Mouse (Mus musculus): Measurements from ENCODE around the gene Ptgdr. TPM values are rescaled to one million over a fixed set of nuclear protein-coding genes. Genes with fewer than 3 reads are reported as not detected.

Gene Ptgdr
- polyA plus RNA-seq, 1 experiment from 2014 or later: 0.33 TPM

Other genes with a start within 250 kb of the Ptgdr start
- gene Gm5624, start 231.4 kb downstream of the Ptgdr start, polyA plus RNA-seq (2015; fragmentation: Nextera tagmentation; extraction: Ambion mirVana): not detected in 2 replicates
- gene Gm8257, start 152.9 kb downstream of the Ptgdr start, polyA plus RNA-seq (2015; fragmentation: Nextera tagmentation; extraction: Ambion mirVana): not detected in 2 replicates
- gene Gm8267, start 109.0 kb downstream of the Ptgdr start, polyA plus RNA-seq (2015; fragmentation: Nextera tagmentation; extraction: Ambion mirVana): not detected in 2 replicates
- gene Ptger2, start 128.8 kb upstream of the Ptgdr start, polyA plus RNA-seq (2015; fragmentation: Nextera tagmentation; extraction: Ambion mirVana): 1.8 and 2.0 TPM in 2 replicates

All from stomach, embryonic 15.5 days (tissue).